Mouse (Mus musculus) intestine, embryonic 14.5 days (tissue): Measurements from ENCODE around the gene Rasl11b. TPM values are rescaled to one million over a fixed set of nuclear protein-coding genes. Genes with fewer than 3 reads are reported as not detected.
A peak's percentile ranks its signal among the peaks of the same experiment; 100 is the strongest.

Source experiments
- ATAC-seq: fragments of 200-750 bp; cut with Nextera tagmentation; replicated peaks from 2 replicates; pipeline ENCODE4 v1.8.0; 2017; ENCODE audit warnings: low read depth, moderate number of reproducible peaks, moderate TSS enrichment, moderate library complexity; ENCODE audit not compliant: low FRiP score, low TSS enrichment
- DNase-seq: peaks from one replicate; pipeline ENCODE4 v3.0.0-alpha.2; 2018; ENCODE audit warnings: low spot score
- H3K27ac ChIP-seq: fragments of 300-500 bp; sonication (generic); 2 replicates; pipeline ENCODE4 v1.5.1; 2014; ENCODE audit warnings: low read depth, mild to moderate bottlenecking, control low read depth
- H3K27me3 ChIP-seq: fragments of 300-500 bp; sonication (generic); replicated peaks from 2 replicates; pipeline ENCODE4 v1.6.1; 2014; ENCODE audit warnings: low read length, control low read depth; ENCODE audit not compliant: control insufficient read depth, insufficient read depth
- H3K36me3 ChIP-seq: fragments of 300-500 bp; sonication (generic); 2 replicates; pipeline ENCODE4 v1.6.1; 2014; ENCODE audit warnings: low read length, control low read depth; ENCODE audit not compliant: control insufficient read depth, insufficient read depth
- H3K4me1 ChIP-seq: fragments of 300-500 bp; sonication (generic); replicated peaks from 2 replicates; pipeline ENCODE4 v1.6.1; 2014; ENCODE audit warnings: low read length, control low read depth, mixed read lengths; ENCODE audit not compliant: control insufficient read depth, insufficient read depth
- H3K4me2 ChIP-seq: fragments of 300-500 bp; sonication (generic); 2 replicates; pipeline ENCODE4 v1.6.1; 2014; ENCODE audit warnings: low read length
- H3K4me3 ChIP-seq: fragments of 300-500 bp; sonication (generic); 2 replicates; pipeline ENCODE4 v1.5.1; 2014; ENCODE audit warnings: low read depth, low read length, control low read depth, mixed read lengths
- H3K9ac ChIP-seq: fragments of 300-500 bp; sonication (generic); 2 replicates; pipeline ENCODE4 v1.6.1; 2014; ENCODE audit warnings: mild to moderate bottlenecking, low read length
- H3K9me3 ChIP-seq: fragments of 300-500 bp; sonication (generic); 2 replicates; pipeline ENCODE4 v1.6.1; 2016; ENCODE audit warnings: low read length, control low read depth; ENCODE audit not compliant: control insufficient read depth
- WGBS: fragments of 180-500 bp; shearing (Covaris S2); extraction: QIAGEN DNeasy Blood & Tissue Kit; methylation state at CpG from one replicate; pipeline ENCODE4 v1.1.7; 2014; 5-methylcytosine and 5-hydroxymethylcytosine counted together
- polyA plus RNA-seq: library from polyadenylated mRNA; unstranded; fragments of >200 nt; fragmentation: Nextera tagmentation; extraction: Ambion mirVana; gene quantifications from 2 replicates; pipeline ENCODE4 v1.2.1, GENCODE M21; 2014

Gene Rasl11b
- polyA plus RNA-seq: 39.6 and 43.8 TPM in 2 replicates

GRCm38 (mm10) chr5:74194841-74195613, at the start of gene Rasl11b:
TSS of gene Rasl11b (plus strand) at chr5:74195286.
- Histone ChIP-seq H3K36me3 (peaks cover 32% of the 10 kb centered on the region), H3K9me3 (no peaks in the 10 kb centered on the region), H3K27me3 (no peaks in the 10 kb centered on the region), H3K9ac (peak within 1 kb of the TSS; percentile 91), H3K4me2 (peak within 1 kb of the TSS; percentile 98), H3K4me3 (peak within 1 kb of the TSS; percentile 79), H3K4me1 (peaks cover 37% of the 10 kb centered on the region), H3K27ac (peak within 1 kb of the TSS; percentile 80)
- peak; percentile 95 for ATAC-seq
- DNase-seq: peak; percentile 93
- under 1% methylated on average over 82 of the region's 82 CpGs for WGBS

GRCm38 (mm10) chr5:74147631-74148030, 47.5 kb upstream of the Rasl11b start:
- no peak overlapping the region for H3K4me3 ChIP-seq
- H3K4me1 ChIP-seq: peaks cover under 1% of the 10 kb centered on the region; the same call in 1 of the 2 replicates
- ATAC-seq (no peak), DNase-seq (no peak)
- WGBS: 54% methylated on average over 10 of the region's 10 CpGs
- no peaks in the 10 kb centered on the region for H3K27me3 ChIP-seq
- no peak overlapping the region for H3K4me2 ChIP-seq
- H3K27ac ChIP-seq: no peak overlapping the region
- no peaks in the 10 kb centered on the region for H3K36me3 ChIP-seq
- no peaks in the 10 kb centered on the region for H3K9me3 ChIP-seq
- H3K9ac ChIP-seq: no peak overlapping the region

- 87% methylated on average over 6 of the region's 6 CpGs for WGBS
- no peaks in the 10 kb centered on the region for H3K36me3 ChIP-seq
- ATAC-seq: no peak
Measured at GRCm38 (mm10) chr5:74149975-74150374, 45.1 kb upstream of the Rasl11b start.

GRCm38 (mm10) chr5:74151774-74152173, 43.3 kb upstream of the Rasl11b start:
- no peaks in the 10 kb centered on the region for H3K9me3 ChIP-seq
- H3K4me1 ChIP-seq: 0 out of 2 replicates have a peak, but pooled peaks cover 4% of the 10 kb centered on the region
- H3K27me3 ChIP-seq: no peaks in the 10 kb centered on the region
- DNase-seq: no peak
- no peak overlapping the region for H3K4me3 ChIP-seq
- no peak overlapping the region for H3K27ac ChIP-seq
- WGBS: 87% methylated on average over 11 of the region's 11 CpGs
- H3K36me3 ChIP-seq: no peaks in the 10 kb centered on the region
- H3K9ac ChIP-seq: no peak overlapping the region
- H3K4me2 ChIP-seq: no peak overlapping the region
- ATAC-seq: no peak

More at GRCm38 (mm10) chr5:74149975-74150374, 45.1 kb upstream of the Rasl11b start:
- H3K9ac ChIP-seq: no peak overlapping the region
- H3K27ac ChIP-seq: no peak overlapping the region
- no peaks in the 10 kb centered on the region for H3K27me3 ChIP-seq
- DNase-seq: no peak
- H3K4me3 ChIP-seq: no peak overlapping the region
- no peaks in the 10 kb centered on the region for H3K9me3 ChIP-seq
- no peak overlapping the region for H3K4me2 ChIP-seq
- H3K4me1 ChIP-seq: no peaks in the 10 kb centered on the region

GRCm38 (mm10) chr5:74155860-74156351, 39.2 kb upstream of the Rasl11b start:
- Histone ChIP-seq H3K4me3 (no peak overlapping the region), H3K27me3 (no peaks in the 10 kb centered on the region), H3K4me1 (peaks cover 19% of the 10 kb centered on the region; the same call in 1 of the 2 replicates), H3K27ac (no peak overlapping the region), H3K9ac (no peak overlapping the region), H3K36me3 (no peaks in the 10 kb centered on the region), H3K9me3 (no peaks in the 10 kb centered on the region), H3K4me2 (no peak overlapping the region)
- WGBS: 60% methylated on average over 7 of the region's 7 CpGs
- no peak for DNase-seq
- ATAC-seq: no peak

- Histone ChIP-seq H3K27me3 (no peaks in the 10 kb centered on the region), H3K4me2 (no peak overlapping the region), H3K4me1 (peaks cover 33% of the 10 kb centered on the region), H3K27ac (no peak overlapping the region), H3K36me3 (no peaks in the 10 kb centered on the region), H3K9ac (no peak overlapping the region), H3K4me3 (no peak overlapping the region), H3K9me3 (no peaks in the 10 kb centered on the region)
- ATAC-seq (no peak), DNase-seq (no peak)
- 75% methylated on average over 6 of the region's 6 CpGs for WGBS
Measured at GRCm38 (mm10) chr5:74158929-74159632, 36.0 kb upstream of the Rasl11b start.

GRCm38 (mm10) chr5:74159906-74160305, 35.2 kb upstream of the Rasl11b start:
- DNase-seq (no peak), ATAC-seq (no peak)
- Histone ChIP-seq H3K9ac (no peak overlapping the region), H3K4me1 (peaks cover 33% of the 10 kb centered on the region), H3K4me2 (no peak overlapping the region), H3K27me3 (no peaks in the 10 kb centered on the region), H3K9me3 (no peaks in the 10 kb centered on the region), H3K36me3 (no peaks in the 10 kb centered on the region), H3K27ac (no peak overlapping the region), H3K4me3 (no peak overlapping the region)
- 21% methylated on average over 7 of the region's 7 CpGs for WGBS

- no peaks in the 10 kb centered on the region for H3K9me3 ChIP-seq
- no peak overlapping the region for H3K9ac ChIP-seq
- peaks cover 33% of the 10 kb centered on the region for H3K4me1 ChIP-seq
- no peak for DNase-seq
- no peak for ATAC-seq
- no peak overlapping the region for H3K4me3 ChIP-seq
- H3K4me2 ChIP-seq: no peak overlapping the region
- H3K27me3 ChIP-seq: no peaks in the 10 kb centered on the region
- no peak overlapping the region for H3K27ac ChIP-seq
- 67% methylated on average over 4 of the region's 4 CpGs for WGBS
- H3K36me3 ChIP-seq: no peaks in the 10 kb centered on the region
Measured at GRCm38 (mm10) chr5:74160349-74160748, 34.7 kb upstream of the Rasl11b start.
